Mouse (Mus musculus): ENCODE results near the gene Pkdcc. TPM values are rescaled to one million over a fixed set of nuclear protein-coding genes. Genes with fewer than 3 reads are reported as not detected.

Pkdcc gene
- polyA plus RNA-seq, 1 experiment from 2014 or later: 6.5 TPM

GRCm38 (mm10) chr17:83214161-83214592, 915 bp upstream of the Pkdcc start:
- Histone ChIP-seq H3K4me1 (peaks cover 51% of the 10 kb centered on the region), H3K9ac (replicated peaks) (peak overlapping the region; percentile 88; the same call in 1 of the 2 replicates), H3K4me2 (replicated peaks) (peak overlapping the region; percentile 97), H3K9me3 (no peaks in the 10 kb centered on the region), H3K27ac (replicated peaks) (peak overlapping the region; percentile 87), H3K4me3 (peak overlapping the region; percentile 88), H3K27me3 (no peaks in the 10 kb centered on the region), H3K36me3 (no peaks in the 10 kb centered on the region)
- peak; percentile 47 for ATAC-seq (replicated peaks)
- under 1% methylated on average over 16 of the region's 16 CpGs for WGBS

DNA sequence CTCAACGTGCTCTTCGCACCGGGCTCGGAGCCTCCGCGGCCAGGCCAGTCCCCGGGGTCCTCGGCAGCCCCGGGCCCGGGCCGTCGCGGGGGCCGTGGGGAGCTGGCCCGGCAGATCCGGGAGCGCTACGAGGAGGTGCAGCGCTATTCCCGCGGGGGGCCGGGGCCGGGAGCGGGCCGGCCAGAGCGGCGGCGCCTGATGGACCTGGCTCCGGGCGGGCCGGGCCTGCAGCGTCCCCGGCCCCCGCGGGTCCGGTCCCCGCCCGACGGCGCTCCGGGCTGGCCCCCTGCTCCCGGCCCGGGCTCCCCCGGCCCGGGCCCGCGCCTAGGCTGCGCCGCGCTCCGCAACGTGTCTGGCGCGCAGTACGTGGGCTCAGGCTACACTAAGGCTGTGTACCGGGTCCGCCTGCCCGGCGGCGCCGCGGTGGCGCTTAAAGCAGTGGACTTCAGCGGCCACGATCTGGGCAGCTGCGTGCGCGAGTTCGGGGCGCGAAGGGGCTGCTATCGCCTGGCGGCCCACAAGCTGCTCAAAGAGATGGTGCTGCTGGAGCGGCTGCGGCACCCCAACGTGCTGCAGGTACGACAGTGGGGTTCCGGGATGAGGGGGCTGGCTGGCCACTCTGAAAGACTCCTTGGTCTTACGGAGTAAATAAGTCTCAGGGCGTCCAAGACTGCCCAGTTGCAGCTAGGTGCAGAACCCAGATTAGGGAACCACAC, 595 bp downstream of the Pkdcc start:
- Histone ChIP-seq H3K4me1 (peaks cover 59% of the 10 kb centered on the region), H3K4me2 (replicated peaks) (peak overlapping the region; percentile 97), H3K9me3 (no peaks in the 10 kb centered on the region), H3K36me3 (no peaks in the 10 kb centered on the region), H3K27ac (replicated peaks) (peak overlapping the region; percentile 87), H3K4me3 (peak overlapping the region; percentile 88), H3K9ac (replicated peaks) (peak overlapping the region; percentile 88), H3K27me3 (no peaks in the 10 kb centered on the region)
- peak; percentile 42 for ATAC-seq (replicated peaks)
- under 1% methylated on average over 65 of the region's 80 CpGs for whole genome bisulfite sequencing

- ATAC-seq (replicated peaks): 0 out of 2 replicates have a peak, but pooled peaks have one; percentile 0
- Histone ChIP-seq H3K27ac (replicated peaks) (peak overlapping the region; percentile 87; the same call in 1 of the 2 replicates), H3K4me1 (peaks cover 59% of the 10 kb centered on the region), H3K27me3 (no peaks in the 10 kb centered on the region), H3K9ac (replicated peaks) (peak overlapping the region; percentile 88), H3K36me3 (no peaks in the 10 kb centered on the region), H3K9me3 (no peaks in the 10 kb centered on the region), H3K4me2 (replicated peaks) (peak overlapping the region; percentile 97), H3K4me3 (peak overlapping the region; percentile 88)
- WGBS: 14% methylated on average over 7 of the region's 7 CpGs
Measured at GRCm38 (mm10) chr17:83216251-83216919, 1.3 kb downstream of the Pkdcc start.

- Histone ChIP-seq H3K4me2 (replicated peaks) (peak overlapping the region; percentile 97), H3K27me3 (no peaks in the 10 kb centered on the region), H3K4me1 (peaks cover 58% of the 10 kb centered on the region), H3K27ac (replicated peaks) (no peak overlapping the region), H3K36me3 (no peaks in the 10 kb centered on the region), H3K4me3 (peak overlapping the region; percentile 88), H3K9ac (replicated peaks) (no peak overlapping the region), H3K9me3 (no peaks in the 10 kb centered on the region)
- 13% methylated on average over 2 of the region's 2 CpGs for WGBS
- no peak for ATAC-seq (replicated peaks)
Measured at GRCm38 (mm10) chr17:83218189-83218588, 3.1 kb downstream of the Pkdcc start.

GRCm38 (mm10) chr17:83218722-83219121, 3.6 kb downstream of the Pkdcc start:
- H3K9me3 ChIP-seq: no peaks in the 10 kb centered on the region
- no peak overlapping the region for H3K27ac ChIP-seq (replicated peaks)
- H3K36me3 ChIP-seq: no peaks in the 10 kb centered on the region
- peaks cover 52% of the 10 kb centered on the region for H3K4me1 ChIP-seq
- H3K27me3 ChIP-seq: no peaks in the 10 kb centered on the region
- H3K4me2 ChIP-seq (replicated peaks): peak overlapping the region; percentile 97
- ATAC-seq (replicated peaks): no peak
- H3K9ac ChIP-seq (replicated peaks): 0 out of 2 replicates have a peak overlapping the region, but pooled peaks have one; percentile 10
- H3K4me3 ChIP-seq: peak overlapping the region; percentile 3; the same call in 1 of the 2 replicates
- whole genome bisulfite sequencing: 55% methylated on average over 6 of the region's 6 CpGs

GRCm38 (mm10) chr17:83219351-83220287, 4.5 kb downstream of the Pkdcc start:
- WGBS: 71% methylated on average over 14 of the region's 14 CpGs

DNA sequence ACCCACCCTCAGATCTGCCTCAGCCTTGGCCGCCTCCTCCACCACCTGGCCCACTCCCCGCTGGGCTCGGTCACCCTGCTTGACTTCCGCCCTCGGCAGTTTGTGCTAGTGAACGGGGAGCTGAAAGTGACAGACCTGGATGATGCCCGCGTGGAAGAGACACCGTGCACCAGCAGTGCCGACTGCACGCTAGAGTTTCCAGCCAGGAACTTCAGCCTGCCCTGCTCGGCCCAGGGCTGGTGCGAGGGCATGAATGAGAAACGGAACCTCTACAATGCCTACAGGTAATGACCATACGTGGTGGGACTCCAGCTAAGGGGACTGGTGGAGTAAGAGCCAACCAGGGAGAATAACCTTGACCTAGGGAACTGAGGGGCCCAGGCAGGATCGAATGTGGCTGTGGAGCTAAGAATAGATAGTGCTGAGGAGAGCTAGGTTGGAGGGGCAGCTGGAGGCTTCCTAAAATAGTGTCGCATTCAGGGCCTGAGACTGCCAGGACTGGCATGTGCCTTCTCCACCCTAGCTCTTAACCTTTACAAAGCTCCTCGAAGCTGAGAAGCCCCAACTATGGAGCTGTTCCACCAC, 6.0 kb downstream of the Pkdcc start:
- WGBS: 90% methylated on average over 18 of the region's 18 CpGs
- peaks cover 45% of the 10 kb centered on the region for H3K4me1 ChIP-seq
- no peak overlapping the region for H3K4me3 ChIP-seq
- no peak overlapping the region for H3K9ac ChIP-seq (replicated peaks)
- no peak for ATAC-seq (replicated peaks)
- no peaks in the 10 kb centered on the region for H3K27me3 ChIP-seq
- H3K9me3 ChIP-seq: no peaks in the 10 kb centered on the region
- H3K4me2 ChIP-seq (replicated peaks): no peak overlapping the region
- H3K36me3 ChIP-seq: peaks cover 16% of the 10 kb centered on the region; the same call in 1 of the 2 replicates
- no peak overlapping the region for H3K27ac ChIP-seq (replicated peaks)

More at GRCm38 (mm10) chr17:83219351-83220287, 4.5 kb downstream of the Pkdcc start:
- Histone ChIP-seq H3K4me2 (replicated peaks) (peak overlapping the region; percentile 97; the same call in 1 of the 2 replicates), H3K27ac (replicated peaks) (no peak overlapping the region), H3K4me1 (peaks cover 48% of the 10 kb centered on the region), H3K27me3 (no peaks in the 10 kb centered on the region), H3K36me3 (peaks cover 6% of the 10 kb centered on the region; the same call in 1 of the 2 replicates), H3K9me3 (no peaks in the 10 kb centered on the region), H3K4me3 (no peak overlapping the region), H3K9ac (replicated peaks) (no peak overlapping the region)
- ATAC-seq (replicated peaks): no peak

DNA sequence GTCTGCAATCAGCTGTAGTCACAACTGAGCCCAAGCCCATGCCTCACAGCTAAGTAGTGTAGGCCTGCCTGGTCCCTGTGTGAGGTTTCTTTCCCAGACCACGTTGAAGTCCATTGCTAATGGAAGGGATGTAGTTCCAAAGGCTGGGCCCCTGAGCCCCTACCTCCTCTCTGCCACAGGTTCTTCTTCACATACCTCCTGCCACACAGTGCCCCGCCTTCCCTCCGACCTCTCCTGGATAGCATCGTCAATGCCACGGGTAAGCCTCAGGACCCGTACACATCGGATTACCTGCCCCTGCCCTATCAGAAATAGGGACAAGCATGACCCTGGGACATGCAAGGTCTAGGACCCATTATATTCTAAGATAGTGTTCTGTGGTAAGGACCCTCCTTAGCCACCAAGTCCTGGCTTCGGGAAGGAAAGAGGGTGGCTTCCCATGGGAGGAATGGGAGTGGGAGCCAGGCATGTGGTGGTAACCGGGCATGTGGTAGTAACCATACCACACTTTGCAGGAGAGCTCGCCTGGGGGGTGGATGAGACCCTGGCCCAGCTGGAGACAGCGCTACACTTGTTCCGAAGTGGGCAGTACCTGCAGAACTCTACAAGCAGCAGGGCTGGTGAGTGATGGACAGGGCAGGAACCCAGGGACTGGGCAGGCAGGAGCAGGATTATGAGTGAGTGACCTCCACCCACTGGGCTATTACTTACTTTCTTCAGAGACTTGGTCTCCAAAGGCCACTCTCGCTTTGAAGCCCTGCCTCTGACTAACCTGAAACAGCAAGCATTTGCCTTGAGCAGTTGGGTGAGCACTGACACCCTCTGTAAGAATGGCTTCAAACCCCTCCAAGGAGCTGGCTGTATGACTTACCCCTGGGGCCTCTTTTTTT, 6.8 kb downstream of the Pkdcc start:
- Histone ChIP-seq H3K4me2 (replicated peaks) (no peak overlapping the region), H3K9me3 (no peaks in the 10 kb centered on the region), H3K27me3 (no peaks in the 10 kb centered on the region), H3K9ac (replicated peaks) (no peak overlapping the region), H3K4me1 (peaks cover 37% of the 10 kb centered on the region), H3K27ac (replicated peaks) (no peak overlapping the region), H3K36me3 (peaks cover 16% of the 10 kb centered on the region; the same call in 1 of the 2 replicates), H3K4me3 (no peak overlapping the region)
- 82% methylated on average over 13 of the region's 13 CpGs for WGBS
- ATAC-seq (replicated peaks): no peak

GRCm38 (mm10) chr17:83222705-83223104, 7.6 kb downstream of the Pkdcc start:
- no peaks in the 10 kb centered on the region for H3K27me3 ChIP-seq
- H3K4me1 ChIP-seq: peaks cover 28% of the 10 kb centered on the region
- H3K36me3 ChIP-seq: peaks cover 16% of the 10 kb centered on the region; the same call in 1 of the 2 replicates
- H3K9me3 ChIP-seq: no peaks in the 10 kb centered on the region
- H3K9ac ChIP-seq (replicated peaks): no peak overlapping the region
- no peak for ATAC-seq (replicated peaks)
- no peak overlapping the region for H3K27ac ChIP-seq (replicated peaks)
- H3K4me2 ChIP-seq (replicated peaks): no peak overlapping the region
- WGBS: 17% methylated on average over 3 of the region's 3 CpGs
- H3K4me3 ChIP-seq: no peak overlapping the region

- no peak overlapping the region for H3K4me2 ChIP-seq (replicated peaks)
- ATAC-seq (replicated peaks): peak; percentile 65
- no peak overlapping the region for H3K27ac ChIP-seq (replicated peaks)
- H3K4me3 ChIP-seq: no peak overlapping the region
- WGBS: 51% methylated on average over 13 of the region's 13 CpGs
- no peak overlapping the region for H3K9ac ChIP-seq (replicated peaks)
- no peaks in the 10 kb centered on the region for H3K27me3 ChIP-seq
- H3K9me3 ChIP-seq: no peaks in the 10 kb centered on the region
- peaks cover 16% of the 10 kb centered on the region; the same call in 1 of the 2 replicates for H3K36me3 ChIP-seq
- H3K4me1 ChIP-seq: peaks cover 10% of the 10 kb centered on the region
Measured at GRCm38 (mm10) chr17:83224451-83224971, 9.4 kb downstream of the Pkdcc start.
